Mouse (Mus musculus): ENCODE data around the gene Adgrd1. TPM values are rescaled to one million over a fixed set of nuclear protein-coding genes. Genes with fewer than 3 reads are reported as not detected.

The Adgrd1 gene
- polyA plus RNA-seq, 1 experiment from 2014 or later: 1.6 TPM

DNA sequence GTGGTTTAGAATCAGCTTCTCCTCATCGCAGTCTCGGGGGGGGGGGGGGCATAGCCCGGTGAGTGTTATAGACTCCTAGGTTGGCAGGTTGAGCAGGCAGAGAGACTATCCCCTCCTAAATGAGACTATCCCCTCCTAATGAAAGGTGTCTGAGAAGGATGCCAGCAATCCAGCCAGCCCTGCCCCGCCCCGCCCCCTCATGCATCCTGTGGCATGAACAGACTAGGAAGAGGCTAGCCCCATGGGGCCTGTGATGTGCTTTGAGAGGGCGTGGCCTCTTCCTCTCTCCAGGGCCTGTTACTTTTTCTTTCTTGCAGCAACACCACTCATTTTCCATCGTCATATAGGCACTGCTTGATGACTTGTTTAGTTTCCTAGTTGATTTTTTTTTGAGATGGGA lies 15.0 kb upstream of the Adgrd1 start:
- no peaks in the 10 kb centered on the region for H3K4me1 ChIP-seq (replicated peaks; ENCODE audit: control insufficient read depth, insufficient read depth, low read length)
- no peak overlapping the region for H3K27ac ChIP-seq (ENCODE audit: low read depth, low read length)
- no peak overlapping the region for H3K4me3 ChIP-seq (ENCODE audit: low read depth, low read length)
- no peak overlapping the region for H3K4me2 ChIP-seq (replicated peaks; ENCODE audit: low read depth)
- no peak for TF ChIP-seq CTCF (IDR thresholded peaks at IDR 0.05; ENCODE audit: low read depth)
- no peaks in the 10 kb centered on the region for H3K27me3 ChIP-seq (replicated peaks; ENCODE audit: control insufficient read depth, insufficient read depth, low read length)
- ATAC-seq: no peak
- H3K9me3 ChIP-seq (ENCODE audit: control insufficient read depth): no peaks in the 10 kb centered on the region
- no peak overlapping the region for H3K9ac ChIP-seq (ENCODE audit: low read depth, low read length)
- WGBS: 84% methylated on average over 7 of the region's 7 CpGs
- H3K36me3 ChIP-seq (ENCODE audit: control insufficient read depth, insufficient read depth): no peaks in the 10 kb centered on the region

DNA sequence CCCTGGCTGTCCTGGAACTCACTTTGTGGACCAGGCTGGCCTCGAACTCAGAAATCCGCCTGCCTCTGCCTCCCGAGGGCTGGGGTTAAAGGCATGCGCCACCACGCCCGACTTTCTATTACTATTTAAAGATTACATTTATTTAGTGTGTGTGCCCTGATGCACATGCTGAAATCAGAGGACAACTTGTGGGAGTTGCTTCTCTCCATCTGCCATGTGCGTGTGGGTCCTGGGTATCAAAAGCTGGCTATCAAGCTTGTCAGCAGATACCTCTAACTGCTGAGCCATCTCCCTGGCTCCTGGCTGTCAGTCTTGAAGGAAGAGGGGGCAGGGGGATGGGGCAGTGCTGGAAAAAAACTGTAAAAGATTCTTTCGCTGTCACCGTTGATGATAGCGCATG lies 11.4 kb upstream of the Adgrd1 start:
- Histone ChIP-seq H3K9ac (ENCODE audit: low read depth, low read length) (no peak overlapping the region), H3K27ac (ENCODE audit: low read depth, low read length) (no peak overlapping the region), H3K4me1 (replicated peaks; ENCODE audit: control insufficient read depth, insufficient read depth, low read length) (no peaks in the 10 kb centered on the region), H3K4me3 (ENCODE audit: low read depth, low read length) (no peak overlapping the region), H3K36me3 (ENCODE audit: control insufficient read depth, insufficient read depth) (no peaks in the 10 kb centered on the region), H3K9me3 (ENCODE audit: control insufficient read depth) (no peaks in the 10 kb centered on the region), H3K4me2 (replicated peaks; ENCODE audit: low read depth) (no peak overlapping the region), H3K27me3 (replicated peaks; ENCODE audit: control insufficient read depth, insufficient read depth, low read length) (no peaks in the 10 kb centered on the region)
- no peak for ATAC-seq
- 94% methylated on average over 10 of the region's 10 CpGs for WGBS
- no peak for TF ChIP-seq CTCF (IDR thresholded peaks at IDR 0.05; ENCODE audit: low read depth)

DNA sequence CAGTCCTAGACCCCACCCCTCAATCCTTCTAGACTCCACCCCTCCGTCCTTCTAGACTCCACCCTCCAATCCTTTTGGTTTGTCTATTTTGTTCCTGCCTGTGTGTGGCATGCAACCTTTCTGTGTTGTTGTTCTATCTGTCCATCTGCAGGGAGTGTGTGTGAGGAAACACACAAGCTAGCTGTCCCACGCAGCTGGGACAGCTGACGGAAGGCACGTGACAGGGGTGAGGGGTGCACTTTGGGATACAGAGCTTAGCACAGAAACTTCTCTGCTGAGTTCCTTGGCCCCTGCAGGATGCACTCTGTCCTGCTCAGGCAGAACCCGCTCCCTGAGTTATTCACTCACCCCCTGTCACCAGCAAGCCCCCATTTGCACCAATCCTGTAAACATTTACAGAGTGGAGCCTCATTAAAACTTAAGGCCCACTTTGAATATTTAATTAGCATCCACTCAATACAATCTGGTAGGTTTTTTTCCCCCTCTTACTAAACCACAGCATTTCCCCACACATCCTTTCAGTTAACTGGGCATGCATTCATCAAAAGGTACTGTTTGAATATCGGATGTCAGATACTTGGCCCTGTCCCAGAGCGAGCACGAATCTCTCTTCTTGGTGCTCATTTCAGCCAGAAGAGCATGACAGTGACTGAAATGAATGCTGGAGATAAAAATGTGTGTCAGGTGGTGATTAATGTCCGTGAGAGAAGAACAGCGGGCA lies 4.0 kb upstream of the Adgrd1 start:
- WGBS: 68% methylated on average over 10 of the region's 10 CpGs
- H3K4me1 ChIP-seq (replicated peaks; ENCODE audit: control insufficient read depth, insufficient read depth, low read length): no peaks in the 10 kb centered on the region
- no peak overlapping the region for H3K27ac ChIP-seq (ENCODE audit: low read depth, low read length)
- ATAC-seq: no peak
- H3K9me3 ChIP-seq (ENCODE audit: control insufficient read depth): no peaks in the 10 kb centered on the region
- no peaks in the 10 kb centered on the region for H3K36me3 ChIP-seq (ENCODE audit: control insufficient read depth, insufficient read depth)
- no peak overlapping the region for H3K9ac ChIP-seq (ENCODE audit: low read depth, low read length)
- TF ChIP-seq CTCF (IDR thresholded peaks at IDR 0.05; ENCODE audit: low read depth): no peak
- H3K27me3 ChIP-seq (replicated peaks; ENCODE audit: control insufficient read depth, insufficient read depth, low read length): no peaks in the 10 kb centered on the region
- H3K4me2 ChIP-seq (replicated peaks; ENCODE audit: low read depth): no peak overlapping the region
- H3K4me3 ChIP-seq (ENCODE audit: low read depth, low read length): no peak overlapping the region

DNA sequence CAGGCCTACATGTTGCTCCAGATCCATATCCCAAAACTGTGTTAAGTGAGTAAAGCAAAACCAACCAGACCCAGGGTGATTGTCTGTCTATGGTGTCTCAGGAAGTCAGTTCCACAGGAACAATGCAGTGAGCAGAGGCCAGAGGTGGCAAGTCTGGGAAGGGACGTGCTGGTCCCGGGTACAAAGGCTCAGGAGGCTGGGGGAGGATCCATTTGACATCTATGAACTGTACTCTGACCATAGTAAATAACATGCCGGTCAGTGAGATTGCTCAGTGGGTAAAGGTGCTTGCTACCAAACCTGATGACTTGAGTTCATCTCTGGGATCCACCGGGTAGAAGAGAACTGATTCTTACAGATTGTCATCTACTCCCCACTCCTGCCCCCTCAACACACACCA lies 3.4 kb upstream of the Adgrd1 start:
- no peaks in the 10 kb centered on the region for H3K4me1 ChIP-seq (replicated peaks; ENCODE audit: control insufficient read depth, insufficient read depth, low read length)
- WGBS: 73% methylated on average over 4 of the region's 4 CpGs
- H3K9ac ChIP-seq (ENCODE audit: low read depth, low read length): no peak overlapping the region
- no peak for ATAC-seq
- H3K4me2 ChIP-seq (replicated peaks; ENCODE audit: low read depth): no peak overlapping the region
- H3K27ac ChIP-seq (ENCODE audit: low read depth, low read length): no peak overlapping the region
- TF ChIP-seq CTCF (IDR thresholded peaks at IDR 0.05; ENCODE audit: low read depth): no peak
- H3K27me3 ChIP-seq (replicated peaks; ENCODE audit: control insufficient read depth, insufficient read depth, low read length): no peaks in the 10 kb centered on the region
- H3K36me3 ChIP-seq (ENCODE audit: control insufficient read depth, insufficient read depth): no peaks in the 10 kb centered on the region
- no peaks in the 10 kb centered on the region for H3K9me3 ChIP-seq (ENCODE audit: control insufficient read depth)
- H3K4me3 ChIP-seq (ENCODE audit: low read depth, low read length): no peak overlapping the region

DNA sequence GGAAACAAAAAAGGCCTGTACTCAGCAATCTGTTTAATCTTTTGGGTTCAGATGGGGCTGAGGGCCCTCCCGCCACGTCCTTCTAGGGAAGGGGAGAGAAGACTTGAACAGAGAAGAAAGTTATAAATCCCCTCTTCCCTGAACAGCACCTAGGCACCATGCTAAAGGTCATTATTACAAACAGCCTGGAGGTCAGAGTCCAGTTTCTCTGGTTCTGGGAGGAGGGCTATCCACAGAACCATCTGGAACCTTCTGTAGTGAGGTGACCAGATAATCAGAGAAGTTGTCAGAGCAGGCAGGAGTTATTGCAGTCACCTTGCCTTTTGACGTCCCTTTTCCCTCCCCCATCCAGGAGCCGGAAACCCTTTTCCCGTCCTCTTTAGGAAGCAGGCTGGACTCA lies 2.3 kb upstream of the Adgrd1 start:
- TF ChIP-seq CTCF (IDR thresholded peaks at IDR 0.05; ENCODE audit: low read depth): no peak
- ATAC-seq: no peak
- H3K4me1 ChIP-seq (replicated peaks; ENCODE audit: control insufficient read depth, insufficient read depth, low read length): no peaks in the 10 kb centered on the region
- whole genome bisulfite sequencing: 45% methylated on average over 5 of the region's 5 CpGs
- H3K4me3 ChIP-seq (ENCODE audit: low read depth, low read length): no peak overlapping the region
- H3K9ac ChIP-seq (ENCODE audit: low read depth, low read length): no peak overlapping the region
- no peak overlapping the region for H3K4me2 ChIP-seq (replicated peaks; ENCODE audit: low read depth)
- H3K27me3 ChIP-seq (replicated peaks; ENCODE audit: control insufficient read depth, insufficient read depth, low read length): no peaks in the 10 kb centered on the region
- no peaks in the 10 kb centered on the region for H3K9me3 ChIP-seq (ENCODE audit: control insufficient read depth)
- H3K36me3 ChIP-seq (ENCODE audit: control insufficient read depth, insufficient read depth): no peaks in the 10 kb centered on the region
- no peak overlapping the region for H3K27ac ChIP-seq (ENCODE audit: low read depth, low read length)

DNA sequence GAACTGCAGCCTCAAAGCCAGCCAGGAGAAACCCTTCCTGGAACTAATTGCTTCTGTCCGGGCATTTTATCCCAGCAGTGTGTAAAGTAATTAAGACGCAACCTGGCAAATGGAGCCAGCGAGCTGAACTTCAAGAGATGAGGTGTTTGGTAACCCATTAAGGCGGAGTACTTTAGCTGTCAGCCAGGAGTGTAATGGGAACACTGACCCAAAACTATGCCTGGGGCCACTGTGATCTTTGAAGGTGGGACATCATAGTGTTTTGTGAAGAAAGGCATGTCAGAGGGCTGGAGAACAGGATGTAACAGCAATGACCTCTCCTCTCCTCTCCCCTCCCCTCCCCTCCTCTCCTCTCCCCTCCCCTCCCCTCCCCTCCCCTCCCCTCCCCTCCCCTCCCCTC lies 7.5 kb downstream of the Adgrd1 start:
- Histone ChIP-seq H3K36me3 (ENCODE audit: control insufficient read depth, insufficient read depth) (no peaks in the 10 kb centered on the region), H3K9me3 (ENCODE audit: control insufficient read depth) (no peaks in the 10 kb centered on the region), H3K27ac (ENCODE audit: low read depth, low read length) (no peak overlapping the region), H3K9ac (ENCODE audit: low read depth, low read length) (no peak overlapping the region), H3K4me1 (replicated peaks; ENCODE audit: control insufficient read depth, insufficient read depth, low read length) (no peaks in the 10 kb centered on the region), H3K27me3 (replicated peaks; ENCODE audit: control insufficient read depth, insufficient read depth, low read length) (no peaks in the 10 kb centered on the region), H3K4me3 (ENCODE audit: low read depth, low read length) (no peak overlapping the region), H3K4me2 (replicated peaks; ENCODE audit: low read depth) (no peak overlapping the region)
- 50% methylated on average over 4 of the region's 4 CpGs for WGBS
- no peak for ATAC-seq
- no peak for TF ChIP-seq CTCF (IDR thresholded peaks at IDR 0.05; ENCODE audit: low read depth)

DNA sequence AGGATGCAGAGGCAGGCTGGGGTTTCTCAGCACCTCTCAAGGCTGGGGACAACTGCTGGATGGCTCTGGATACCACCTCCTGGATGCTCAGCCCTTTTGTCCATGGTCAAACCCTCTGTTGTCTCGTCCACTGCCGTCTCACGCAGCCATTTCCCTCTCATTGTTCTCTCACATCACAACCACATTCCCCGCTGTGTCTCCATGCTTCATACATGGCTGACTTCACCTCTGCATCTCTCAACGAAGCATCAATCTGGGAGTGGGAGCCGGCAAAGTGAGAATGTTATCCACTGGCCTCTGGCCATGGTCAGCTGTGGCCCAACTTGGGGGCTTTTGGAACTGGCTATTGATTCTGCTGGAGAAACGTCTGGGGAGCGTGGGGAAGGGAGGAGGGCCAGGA lies 15.2 kb downstream of the Adgrd1 start:
- H3K36me3 ChIP-seq (ENCODE audit: control insufficient read depth, insufficient read depth): no peaks in the 10 kb centered on the region
- H3K27me3 ChIP-seq (replicated peaks; ENCODE audit: control insufficient read depth, insufficient read depth, low read length): no peaks in the 10 kb centered on the region
- no peak overlapping the region for H3K9ac ChIP-seq (ENCODE audit: low read depth, low read length)
- H3K4me1 ChIP-seq (replicated peaks; ENCODE audit: control insufficient read depth, insufficient read depth, low read length): no peaks in the 10 kb centered on the region
- no peak for TF ChIP-seq CTCF (IDR thresholded peaks at IDR 0.05; ENCODE audit: low read depth)
- no peak overlapping the region for H3K4me2 ChIP-seq (replicated peaks; ENCODE audit: low read depth)
- H3K9me3 ChIP-seq (ENCODE audit: control insufficient read depth): no peaks in the 10 kb centered on the region
- 76% methylated on average over 8 of the region's 8 CpGs for WGBS
- no peak for ATAC-seq
- no peak overlapping the region for H3K27ac ChIP-seq (ENCODE audit: low read depth, low read length)
- no peak overlapping the region for H3K4me3 ChIP-seq (ENCODE audit: low read depth, low read length)

Measured in intestine, postnatal 0 days (tissue).